Comparison of ENCODE assay signal across 7 mouse cellular contexts in the genomic region with DNA sequence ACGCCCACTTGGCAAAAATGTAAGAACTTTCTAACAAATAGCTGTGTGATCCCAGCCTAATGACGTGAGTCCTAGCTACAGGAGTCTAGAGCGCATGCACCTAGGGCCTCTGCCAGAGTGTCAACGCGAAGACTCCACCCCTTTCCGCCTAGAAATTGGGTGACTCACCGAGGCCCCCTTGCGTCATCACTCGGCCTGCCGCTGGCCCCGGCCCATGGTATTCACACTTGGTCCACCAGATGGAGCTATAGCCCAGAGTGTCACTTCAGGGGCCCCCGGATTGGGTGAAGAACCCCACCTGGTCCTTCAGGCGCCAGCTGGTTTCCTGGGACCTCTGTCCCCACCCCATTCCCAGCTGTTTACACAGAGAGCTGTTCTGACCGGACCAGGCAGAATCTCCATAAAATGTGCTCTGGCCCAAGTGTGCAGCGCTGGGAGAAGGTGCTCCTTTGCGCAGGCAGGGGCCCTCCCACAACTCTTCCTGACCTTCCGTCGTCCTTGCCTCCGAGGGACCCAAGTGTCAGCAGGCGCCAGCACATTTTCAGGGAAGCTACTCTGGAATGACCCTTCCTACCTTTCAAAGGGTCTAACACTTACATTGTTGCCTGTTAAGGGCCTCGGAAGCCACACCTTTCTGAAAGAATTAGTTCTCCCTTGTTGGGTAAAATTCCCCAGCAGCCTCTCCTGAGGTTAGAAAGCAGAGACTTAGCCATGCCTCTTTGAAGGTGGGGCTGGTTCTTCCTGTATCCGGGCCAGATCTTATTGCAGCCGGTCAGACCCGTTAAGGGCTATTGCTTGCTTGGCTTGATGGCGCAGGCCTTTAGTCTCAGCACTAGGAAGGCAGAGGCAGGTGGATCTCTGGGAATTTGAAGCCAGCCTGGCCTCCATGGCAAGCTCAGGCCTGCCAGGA. TPM values are rescaled to one million over a fixed set of nuclear protein-coding genes. Genes with fewer than 3 reads are reported as not detected.
DNase-seq lines count a peak whose midpoint lies in the region; ATAC-seq and TF ChIP-seq lines count a peak whose summit lies in the region.

No protein-coding gene starts in this region.

- H3K27me3 ChIP-seq in embryonic facial prominence, embryonic 10.5 days (replicated peaks; ENCODE audit: low read depth, poor library complexity, severe bottlenecking), result no peaks in the 10 kb centered on the region
- H3K27me3 ChIP-seq in intestine, postnatal 0 days (replicated peaks; ENCODE audit: control insufficient read depth, insufficient read depth, low read length), result no peaks in the 10 kb centered on the region
- H3K27me3 ChIP-seq in midbrain, embryonic 13.5 days, result no peaks in the 10 kb centered on the region

- 16% methylated on average over 25 of the region's 25 CpGs for WGBS in embryonic facial prominence, embryonic 10.5 days
- 5% methylated on average over 25 of the region's 25 CpGs for WGBS in intestine, postnatal 0 days
- 20% methylated on average over 25 of the region's 25 CpGs for WGBS in midbrain, embryonic 13.5 days

- H3K36me3 ChIP-seq in embryonic facial prominence, embryonic 10.5 days (replicated peaks), result no peaks in the 10 kb centered on the region; the same call in 1 of the 2 replicates
- H3K36me3 ChIP-seq in intestine, postnatal 0 days (ENCODE audit: control insufficient read depth, insufficient read depth), result 0 out of 2 replicates have a peak, but pooled peaks cover 2% of the 10 kb centered on the region
- no peaks in the 10 kb centered on the region for H3K36me3 ChIP-seq in midbrain, embryonic 13.5 days

- peak; percentile 87 for ATAC-seq in intestine, postnatal 0 days
- peak; percentile 90 for ATAC-seq in midbrain, embryonic 13.5 days

- H3K27ac ChIP-seq in embryonic facial prominence, embryonic 10.5 days (replicated peaks), result peak overlapping the region; percentile 82
- peak overlapping the region; percentile 90 for H3K27ac ChIP-seq in intestine, postnatal 0 days (ENCODE audit: low read depth, low read length)
- H3K27ac ChIP-seq in midbrain, embryonic 13.5 days, result no peak overlapping the region

- intact Hi-C loops in left cerebral cortex, postnatal 4 days (cut with DNase I), result loop anchor here (5.0 kb wide), 1 partner anchor 81 kb away; no protein-coding TSS in a partner anchor

- no peaks in the 10 kb centered on the region for H3K9me3 ChIP-seq in embryonic facial prominence, embryonic 10.5 days
- H3K9me3 ChIP-seq in intestine, postnatal 0 days (ENCODE audit: control insufficient read depth), result no peaks in the 10 kb centered on the region
- H3K9me3 ChIP-seq in midbrain, embryonic 13.5 days, result no peaks in the 10 kb centered on the region

- peak; percentile 98 for TF ChIP-seq CTCF in intestine, postnatal 0 days (IDR thresholded peaks at IDR 0.05; ENCODE audit: low read depth)

- peak overlapping the region; percentile 46 for H3K4me3 ChIP-seq in embryonic facial prominence, embryonic 10.5 days
- H3K4me3 ChIP-seq in intestine, postnatal 0 days (ENCODE audit: low read depth, low read length), result peak overlapping the region; percentile 8; the same call in 1 of the 2 replicates
- H3K4me3 ChIP-seq in midbrain, embryonic 13.5 days (replicated peaks), result no peak overlapping the region; the same call in 1 of the 2 replicates

- H3K4me1 ChIP-seq in embryonic facial prominence, embryonic 10.5 days, result peaks cover 35% of the 10 kb centered on the region
- H3K4me1 ChIP-seq in intestine, postnatal 0 days (replicated peaks; ENCODE audit: control insufficient read depth, insufficient read depth, low read length), result peaks cover 15% of the 10 kb centered on the region; the same call in 1 of the 2 replicates
- peaks cover 7% of the 10 kb centered on the region; the same call in 1 of the 2 replicates for H3K4me1 ChIP-seq in midbrain, embryonic 13.5 days (replicated peaks)

- H3K9ac ChIP-seq in intestine, postnatal 0 days (ENCODE audit: low read depth, low read length), result peak overlapping the region; percentile 45; the same call in 1 of the 2 replicates
- H3K9ac ChIP-seq in midbrain, embryonic 13.5 days (replicated peaks), result no peak overlapping the region

- H3K4me2 ChIP-seq in intestine, postnatal 0 days (replicated peaks; ENCODE audit: low read depth), result peak overlapping the region; percentile 59
- peak overlapping the region; percentile 33 for H3K4me2 ChIP-seq in midbrain, embryonic 13.5 days (replicated peaks)

- DNase-seq in adrenal gland, postnatal 10 days, result peak; percentile 99
- DNase-seq in embryonic facial prominence, embryonic 10.5 days (ENCODE audit: low spot score), result peak; percentile 96
- peak; percentile 86 for DNase-seq in gonadal fat pad, adult 2 months (ENCODE audit: low read depth)
- peak; percentile 91 for DNase-seq in left cerebral cortex, postnatal 4 days
- peak; percentile 98 for DNase-seq in spleen, adult 12 weeks (ENCODE audit: low spot score)

RNA-seq across cellular contexts. Expression of gene Ccnd3, which starts 6.5 kb away (rescaled TPM):
- 100 to 1,000 TPM; 178 to 185 TPM for total RNA-seq in adrenal gland, postnatal 10 days (2021)
- polyA plus RNA-seq in embryonic facial prominence, embryonic 10.5 days (2016; fragmentation: Nextera tagmentation; extraction: Ambion mirVana), result 325 and 335 TPM in 2 replicates
- polyA plus RNA-seq in gonadal fat pad, adult 2 months (2012; rRNA removed), result 164 and 194 TPM in 2 replicates
- polyA plus RNA-seq in intestine, postnatal 0 days (2015; fragmentation: Nextera tagmentation; extraction: Ambion mirVana), result 175 and 180 TPM in 2 replicates
- 10 to 100 TPM; 30.1 to 36.2 TPM for total RNA-seq in left cerebral cortex, postnatal 4 days (2021)
- 60.4 and 71.4 TPM in 2 replicates for polyA plus RNA-seq in midbrain, embryonic 13.5 days (2015; fragmentation: Nextera tagmentation; extraction: Ambion mirVana)

RNA-seq across cellular contexts. Expression of gene Taf8, which starts 9.3 kb away (rescaled TPM):
- 10 to 100 TPM; 15.4 to 19.1 TPM for total RNA-seq in adrenal gland, postnatal 10 days (2021)
- 32.0 and 35.3 TPM in 2 replicates for polyA plus RNA-seq in embryonic facial prominence, embryonic 10.5 days (2016; fragmentation: Nextera tagmentation; extraction: Ambion mirVana)
- polyA plus RNA-seq in gonadal fat pad, adult 2 months (2012; rRNA removed), result 22.7 and 23.1 TPM in 2 replicates
- 8.3 and 9.2 TPM in 2 replicates for polyA plus RNA-seq in intestine, postnatal 0 days (2015; fragmentation: Nextera tagmentation; extraction: Ambion mirVana)
- 10 to 100 TPM; 12.7 to 15.5 TPM for total RNA-seq in left cerebral cortex, postnatal 4 days (2021)
- 24.6 and 27.3 TPM in 2 replicates for polyA plus RNA-seq in midbrain, embryonic 13.5 days (2015; fragmentation: Nextera tagmentation; extraction: Ambion mirVana)
